Mouse (Mus musculus) ovary, postnatal 14 days (tissue): ENCODE data around the gene Mgat3.
A peak's percentile ranks its signal among the peaks of the same experiment; 100 is the strongest.

Experiments used
- DNase-seq: peaks from one replicate; pipeline ENCODE4 v3.0.0; 2022; ENCODE audit warnings: low spot score

The Mgat3 gene

GRCm38 (mm10) chr15:80259406-80260045 lies 86.0 kb downstream of the Mgat3 start:
- no peak for DNase-seq

DNA sequence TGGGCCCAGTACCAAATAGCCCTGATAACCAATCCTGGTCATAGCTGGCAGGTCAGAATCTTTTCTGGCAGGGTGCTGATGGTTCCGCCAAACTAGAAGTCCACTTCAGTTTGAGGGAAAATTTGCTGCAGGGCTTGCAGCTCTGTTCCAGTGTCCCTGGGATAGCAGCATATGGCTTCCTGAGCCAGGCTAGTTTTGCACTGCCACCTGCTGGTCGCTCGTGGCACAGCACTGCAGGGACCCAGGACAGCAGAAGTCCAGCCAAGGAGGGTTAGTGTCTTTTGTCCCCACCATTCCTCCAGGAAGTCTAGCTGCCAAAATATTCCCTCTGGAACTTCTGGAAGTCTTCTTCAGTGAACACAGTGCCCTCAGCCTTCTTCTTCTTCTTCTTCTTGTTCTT lies 87.2 kb downstream of the Mgat3 start:
- DNase-seq, result peak; percentile 84

DNA sequence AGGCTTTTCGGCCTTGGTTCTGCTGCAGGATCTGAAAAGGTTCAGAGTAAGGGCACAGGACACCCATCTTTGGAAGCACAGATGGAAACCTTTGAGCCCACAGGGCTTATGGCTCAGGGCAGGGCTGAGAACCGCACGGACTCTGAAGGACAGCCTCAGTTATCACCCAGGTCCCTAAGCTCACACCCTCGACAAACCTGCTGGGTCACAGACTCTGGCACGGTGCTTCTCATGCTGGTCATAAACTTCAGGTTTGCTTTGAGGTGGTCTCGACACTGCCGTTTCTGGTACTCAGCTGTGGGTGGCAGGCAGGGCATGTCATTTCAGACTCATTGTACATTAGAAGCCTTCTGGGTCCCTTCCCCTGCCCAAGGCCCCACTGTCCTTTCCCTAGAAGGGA lies 87.6 kb downstream of the Mgat3 start:
- no peak for DNase-seq

GRCm38 (mm10) chr15:80263610-80264575 lies 90.4 kb downstream of the Mgat3 start, which contains the start of gene Rps19bp1:
TSS of gene Rps19bp1 (minus strand) at chr15:80264315.
- DNase-seq, result peak; percentile 79
